Mouse (Mus musculus) stomach, embryonic 15.5 days (tissue): ENCODE data around the gene Tfeb. TPM values are rescaled to one million over a fixed set of nuclear protein-coding genes. Genes with fewer than 3 reads are reported as not detected.

Source experiments
- ATAC-seq: fragments of 200-750 bp; cut with Nextera tagmentation; 2 replicates; pipeline ENCODE4 v1.8.0; 2017; ENCODE audit warnings: low read depth, moderate number of reproducible peaks, moderate TSS enrichment; ENCODE audit not compliant: insufficient read depth, low FRiP score
- H3K27ac ChIP-seq: fragments of 300-500 bp; sonication (generic); 2 replicates; pipeline ENCODE4 v1.5.1; 2015; ENCODE audit warnings: mild to moderate bottlenecking, inconsistent platforms
- H3K27me3 ChIP-seq: fragments of 300-500 bp; sonication (generic); replicated peaks from 2 replicates; pipeline ENCODE4 v1.6.1; 2015; ENCODE audit warnings: inconsistent platforms
- H3K36me3 ChIP-seq: fragments of 300-500 bp; sonication (generic); 2 replicates; pipeline ENCODE4 v1.6.1; 2015; ENCODE audit warnings: inconsistent platforms
- H3K4me1 ChIP-seq: fragments of 300-500 bp; sonication (generic); 2 replicates; pipeline ENCODE4 v1.6.1; 2015; ENCODE audit warnings: inconsistent platforms
- H3K4me2 ChIP-seq: fragments of 300-500 bp; sonication (generic); 2 replicates; pipeline ENCODE4 v1.6.1; 2015; ENCODE audit warnings: mild to moderate bottlenecking, inconsistent platforms
- H3K4me3 ChIP-seq: fragments of 300-500 bp; sonication (generic); replicated peaks from 2 replicates; pipeline ENCODE4 v1.5.1; 2015; ENCODE audit warnings: inconsistent platforms
- H3K9ac ChIP-seq: fragments of 300-500 bp; sonication (generic); 2 replicates; pipeline ENCODE4 v1.6.1; 2015; ENCODE audit warnings: inconsistent platforms
- H3K9me3 ChIP-seq: fragments of 300-500 bp; sonication (generic); 2 replicates; pipeline ENCODE4 v1.6.1; 2016; ENCODE audit warnings: inconsistent platforms
- WGBS: fragments of 180-500 bp; shearing (Covaris S2); methylation state at CpG from one replicate; pipeline ENCODE4 v1.1.7; 2015; 5-methylcytosine and 5-hydroxymethylcytosine counted together
- polyA plus RNA-seq: library from polyadenylated mRNA; unstranded; fragments of >200 nt; fragmentation: Nextera tagmentation; extraction: Ambion mirVana; gene quantifications from 2 replicates; pipeline ENCODE4 v1.2.1, GENCODE M21; 2015

The Tfeb gene
- polyA plus RNA-seq, 1 experiment from 2014 or later: 10.7 TPM

GRCm38 (mm10) chr17:47802806-47803205 is 66.0 kb downstream of the Tfeb start:
- WGBS: 8% methylated on average over 8 of the region's 8 CpGs
- no peak overlapping the region for H3K27ac ChIP-seq

GRCm38 (mm10) chr17:47803662-47804061 is 66.8 kb downstream of the Tfeb start:
- no peak overlapping the region for H3K27ac ChIP-seq
- H3K4me3 ChIP-seq: no peak overlapping the region
- no peak overlapping the region for H3K4me2 ChIP-seq
- ATAC-seq: no peak
- no peak overlapping the region for H3K9ac ChIP-seq
- no peaks in the 10 kb centered on the region for H3K27me3 ChIP-seq
- no peaks in the 10 kb centered on the region for H3K36me3 ChIP-seq
- no peaks in the 10 kb centered on the region for H3K9me3 ChIP-seq
- WGBS: 90% methylated on average over 4 of the region's 4 CpGs
- H3K4me1 ChIP-seq: peaks cover 8% of the 10 kb centered on the region; the same call in 1 of the 2 replicates

More at GRCm38 (mm10) chr17:47802806-47803205, 66.0 kb downstream of the Tfeb start:
- H3K4me3 ChIP-seq: no peak overlapping the region
- no peak overlapping the region for H3K4me2 ChIP-seq
- no peak overlapping the region for H3K9ac ChIP-seq
- no peaks in the 10 kb centered on the region for H3K27me3 ChIP-seq
- H3K36me3 ChIP-seq: no peaks in the 10 kb centered on the region
- H3K9me3 ChIP-seq: no peaks in the 10 kb centered on the region
- no peak; the same call in 1 of the 2 replicates for ATAC-seq
- H3K4me1 ChIP-seq: peaks cover 8% of the 10 kb centered on the region; the same call in 1 of the 2 replicates

- H3K36me3 ChIP-seq: no peaks in the 10 kb centered on the region
- 54% methylated on average over 13 of the region's 13 CpGs for WGBS
- no peaks in the 10 kb centered on the region for H3K27me3 ChIP-seq
- peaks cover 8% of the 10 kb centered on the region; the same call in 1 of the 2 replicates for H3K4me1 ChIP-seq
- H3K27ac ChIP-seq: peak overlapping the region; percentile 54; the same call in 1 of the 2 replicates
- ATAC-seq: no peak
- H3K9ac ChIP-seq: no peak overlapping the region
- H3K4me2 ChIP-seq: no peak overlapping the region
- no peaks in the 10 kb centered on the region for H3K9me3 ChIP-seq
- no peak overlapping the region for H3K4me3 ChIP-seq
Measured at GRCm38 (mm10) chr17:47805047-47805835, 68.4 kb downstream of the Tfeb start.

- Histone ChIP-seq H3K9ac (no peak overlapping the region), H3K36me3 (no peaks in the 10 kb centered on the region), H3K4me2 (peak overlapping the region; percentile 19; the same call in 1 of the 2 replicates), H3K27me3 (no peaks in the 10 kb centered on the region), H3K9me3 (no peaks in the 10 kb centered on the region), H3K4me1 (peaks cover 8% of the 10 kb centered on the region; the same call in 1 of the 2 replicates), H3K27ac (peak overlapping the region; percentile 58), H3K4me3 (no peak overlapping the region)
- WGBS: 47% methylated on average over 9 of the region's 9 CpGs
- no peak for ATAC-seq
Measured at GRCm38 (mm10) chr17:47806230-47806629, 69.4 kb downstream of the Tfeb start.

GRCm38 (mm10) chr17:47811265-47811800 is 74.5 kb downstream of the Tfeb start:
- no peak for ATAC-seq
- no peaks in the 10 kb centered on the region for H3K27me3 ChIP-seq
- H3K4me2 ChIP-seq: no peak overlapping the region
- H3K36me3 ChIP-seq: peaks cover 3% of the 10 kb centered on the region; the same call in 1 of the 2 replicates
- no peak overlapping the region for H3K27ac ChIP-seq
- peaks cover 26% of the 10 kb centered on the region for H3K4me1 ChIP-seq
- H3K9ac ChIP-seq: no peak overlapping the region
- H3K9me3 ChIP-seq: no peaks in the 10 kb centered on the region
- H3K4me3 ChIP-seq: no peak overlapping the region
- whole genome bisulfite sequencing: 60% methylated on average over 15 of the region's 15 CpGs

- H3K27me3 ChIP-seq: no peaks in the 10 kb centered on the region
- WGBS: 84% methylated on average over 6 of the region's 6 CpGs
- H3K36me3 ChIP-seq: peaks cover 3% of the 10 kb centered on the region; the same call in 1 of the 2 replicates
- no peak overlapping the region for H3K4me3 ChIP-seq
- no peak for ATAC-seq
- H3K9ac ChIP-seq: no peak overlapping the region
- H3K4me2 ChIP-seq: no peak overlapping the region
- no peaks in the 10 kb centered on the region for H3K9me3 ChIP-seq
- peaks cover 26% of the 10 kb centered on the region for H3K4me1 ChIP-seq
- H3K27ac ChIP-seq: no peak overlapping the region
Measured at GRCm38 (mm10) chr17:47812200-47812599, 75.4 kb downstream of the Tfeb start.

GRCm38 (mm10) chr17:47813616-47814015 is 76.8 kb downstream of the Tfeb start:
- no peak; the same call in 1 of the 2 replicates for ATAC-seq
- Histone ChIP-seq H3K4me2 (no peak overlapping the region), H3K4me3 (no peak overlapping the region), H3K4me1 (peaks cover 26% of the 10 kb centered on the region), H3K36me3 (peaks cover 3% of the 10 kb centered on the region; the same call in 1 of the 2 replicates), H3K9ac (no peak overlapping the region), H3K9me3 (no peaks in the 10 kb centered on the region), H3K27ac (peak overlapping the region; percentile 28), H3K27me3 (no peaks in the 10 kb centered on the region)
- 37% methylated on average over 5 of the region's 5 CpGs for WGBS

GRCm38 (mm10) chr17:47814496-47814895 is 77.7 kb downstream of the Tfeb start:
- Histone ChIP-seq H3K36me3 (peaks cover 3% of the 10 kb centered on the region; the same call in 1 of the 2 replicates), H3K9me3 (no peaks in the 10 kb centered on the region), H3K4me1 (peaks cover 26% of the 10 kb centered on the region), H3K27me3 (no peaks in the 10 kb centered on the region), H3K4me3 (no peak overlapping the region), H3K9ac (no peak overlapping the region), H3K27ac (no peak overlapping the region), H3K4me2 (no peak overlapping the region)
- 43% methylated on average over 6 of the region's 6 CpGs for WGBS
- ATAC-seq: no peak

GRCm38 (mm10) chr17:47815446-47815845 is 78.6 kb downstream of the Tfeb start:
- H3K27ac ChIP-seq: no peak overlapping the region
- peaks cover 10% of the 10 kb centered on the region for H3K36me3 ChIP-seq
- H3K4me3 ChIP-seq: no peak overlapping the region
- H3K9me3 ChIP-seq: no peaks in the 10 kb centered on the region
- peaks cover 26% of the 10 kb centered on the region for H3K4me1 ChIP-seq
- H3K4me2 ChIP-seq: no peak overlapping the region
- ATAC-seq: 0 out of 2 replicates have a peak, but pooled peaks have one; percentile 20
- no peaks in the 10 kb centered on the region for H3K27me3 ChIP-seq
- H3K9ac ChIP-seq: no peak overlapping the region
- 50% methylated on average over 10 of the region's 10 CpGs for WGBS

GRCm38 (mm10) chr17:47818038-47818725 is 81.4 kb downstream of the Tfeb start:
- no peaks in the 10 kb centered on the region for H3K9me3 ChIP-seq
- H3K27me3 ChIP-seq: no peaks in the 10 kb centered on the region
- no peak for ATAC-seq
- no peak overlapping the region for H3K9ac ChIP-seq
- H3K36me3 ChIP-seq: peaks cover 17% of the 10 kb centered on the region
- 86% methylated on average over 13 of the region's 13 CpGs for WGBS
- no peak overlapping the region for H3K27ac ChIP-seq
- no peak overlapping the region for H3K4me2 ChIP-seq
- H3K4me3 ChIP-seq: no peak overlapping the region
- peaks cover 37% of the 10 kb centered on the region for H3K4me1 ChIP-seq

GRCm38 (mm10) chr17:47821339-47821738 is 84.5 kb downstream of the Tfeb start:
- Histone ChIP-seq H3K9me3 (no peaks in the 10 kb centered on the region), H3K27me3 (no peaks in the 10 kb centered on the region), H3K4me2 (no peak overlapping the region), H3K27ac (peak overlapping the region; percentile 45; the same call in 1 of the 2 replicates), H3K4me3 (no peak overlapping the region), H3K36me3 (peaks cover 25% of the 10 kb centered on the region), H3K9ac (no peak overlapping the region), H3K4me1 (peaks cover 12% of the 10 kb centered on the region)
- WGBS: 62% methylated on average over 8 of the region's 8 CpGs
- ATAC-seq: peak; percentile 50; the same call in 1 of the 2 replicates
